ENCODE assay signal across 22 mouse cellular contexts in genomic region chr1:135531981-135532380, GRCm38 (mm10).
DNase-seq lines count a peak whose midpoint lies in the region; ATAC-seq and TF ChIP-seq lines count a peak whose summit lies in the region.
"Had no signal": no experiment of that assay in that cellular context is flagged by ENCODE, and none has a peak within 500 bp of the region (broad histone marks: within the 10 kb centered on the region; RNA-seq: fewer than 3 reads in every experiment).

No protein-coding gene starts in this region.

- no peak overlapping the region for H3K4me2 ChIP-seq in hindbrain, embryonic 12.5 days (replicated peaks)
- H3K4me2 ChIP-seq in hindbrain, embryonic 14.5 days (replicated peaks) = no peak overlapping the region
- H3K4me2 ChIP-seq in lung, postnatal 0 days (replicated peaks; ENCODE audit: low read depth, low read length) = no peak overlapping the region
- H3K4me2 ChIP-seq: forebrain, embryonic 13.5 days; heart, embryonic 13.5 days; hindbrain, embryonic 15.5 days had no signal

- no peak overlapping the region for H3K9ac ChIP-seq in hindbrain, embryonic 12.5 days
- H3K9ac ChIP-seq in hindbrain, embryonic 14.5 days = no peak overlapping the region
- no peak overlapping the region for H3K9ac ChIP-seq in lung, postnatal 0 days (replicated peaks; ENCODE audit: low read depth)
- H3K9ac ChIP-seq: forebrain, embryonic 13.5 days; heart, embryonic 13.5 days; hindbrain, embryonic 15.5 days had no signal

- TF ChIP-seq CTCF in lung, postnatal 0 days (IDR thresholded peaks at IDR 0.05) = no peak

- H3K27me3 ChIP-seq in hindbrain, embryonic 12.5 days = no peaks in the 10 kb centered on the region
- no peaks in the 10 kb centered on the region for H3K27me3 ChIP-seq in hindbrain, embryonic 14.5 days (ENCODE audit: control insufficient read depth, insufficient read depth, low read length)
- H3K27me3 ChIP-seq in lung, postnatal 0 days (replicated peaks; ENCODE audit: insufficient read depth, low read length) = no peaks in the 10 kb centered on the region
- H3K27me3 ChIP-seq: forebrain, embryonic 13.5 days; heart, embryonic 13.5 days; hindbrain, embryonic 15.5 days had no signal

- no peak overlapping the region for H3K27ac ChIP-seq in hindbrain, embryonic 12.5 days
- no peak overlapping the region for H3K27ac ChIP-seq in hindbrain, embryonic 14.5 days
- 0 out of 2 replicates have a peak overlapping the region, but pooled peaks have one; percentile 4 for H3K27ac ChIP-seq in lung, postnatal 0 days (ENCODE audit: low read length)
- H3K27ac ChIP-seq: forebrain, embryonic 10.5 days; forebrain, embryonic 13.5 days; hindbrain, embryonic 10.5 days had no signal

- no peak overlapping the region for H3K4me3 ChIP-seq in hindbrain, embryonic 12.5 days
- H3K4me3 ChIP-seq in hindbrain, embryonic 14.5 days (replicated peaks; ENCODE audit: low read length) = no peak overlapping the region
- H3K4me3 ChIP-seq in lung, postnatal 0 days (ENCODE audit: low read depth, low read length) = no peak overlapping the region
- H3K4me3 ChIP-seq: forebrain, embryonic 10.5 days; forebrain, embryonic 13.5 days; heart, embryonic 13.5 days; hindbrain, embryonic 10.5 days; hindbrain, embryonic 15.5 days had no signal

- peaks cover 5% of the 10 kb centered on the region; the same call in 1 of the 2 replicates for H3K4me1 ChIP-seq in hindbrain, embryonic 12.5 days
- H3K4me1 ChIP-seq in hindbrain, embryonic 14.5 days (replicated peaks; ENCODE audit: control insufficient read depth, insufficient read depth, low read length) = 0 out of 2 replicates have a peak, but pooled peaks cover 4% of the 10 kb centered on the region
- H3K4me1 ChIP-seq in lung, postnatal 0 days (ENCODE audit: insufficient read depth, low read depth, low read length) = no peaks in the 10 kb centered on the region
- H3K4me1 ChIP-seq: forebrain, embryonic 13.5 days had no signal

- intact Hi-C loops in heart, postnatal 36 days (cut with DNase I) = no loop called here

- TF ChIP-seq EP300 in lung, postnatal 0 days (IDR thresholded peaks at IDR 0.05) = no peak

- no peaks in the 10 kb centered on the region for H3K9me3 ChIP-seq in hindbrain, embryonic 12.5 days (replicated peaks)
- H3K9me3 ChIP-seq in hindbrain, embryonic 14.5 days (ENCODE audit: control insufficient read depth, low read length) = no peaks in the 10 kb centered on the region
- no peaks in the 10 kb centered on the region for H3K9me3 ChIP-seq in lung, postnatal 0 days (ENCODE audit: low read length)
- H3K9me3 ChIP-seq: forebrain, embryonic 10.5 days; forebrain, embryonic 13.5 days; heart, embryonic 13.5 days; hindbrain, embryonic 10.5 days; hindbrain, embryonic 15.5 days had no signal

- peaks cover 42% of the 10 kb centered on the region for H3K36me3 ChIP-seq in hindbrain, embryonic 12.5 days
- peaks cover 36% of the 10 kb centered on the region for H3K36me3 ChIP-seq in hindbrain, embryonic 14.5 days (replicated peaks; ENCODE audit: control insufficient read depth, insufficient read depth)
- H3K36me3 ChIP-seq in lung, postnatal 0 days (ENCODE audit: insufficient read depth, low read length) = no peaks in the 10 kb centered on the region

- peak; percentile 92 for DNase-seq in heart, adult 11 months
- DNase-seq in heart, postnatal 36 days = no peak
- no peak for DNase-seq in hindbrain, embryonic 14.5 days (ENCODE audit: low spot score)
- no peak for DNase-seq in lung, postnatal 0 days (ENCODE audit: low spot score)
- no peak for DNase-seq in lung, postnatal 14 days
- DNase-seq: adrenal gland, adult 2 months; cerebellum, adult 11 months; cerebellum, adult 2 months; cerebellum, adult 9-11 months; cerebellum, postnatal 25 days; gastrocnemius, postnatal 14 days; heart, postnatal 14 days; kidney, adult 18-20 months had no signal

- 89% methylated on average over 6 of the region's 6 CpGs for WGBS in hindbrain, embryonic 12.5 days
- 88% methylated on average over 6 of the region's 6 CpGs for WGBS in hindbrain, embryonic 14.5 days
- WGBS in lung, postnatal 0 days = 84% methylated on average over 6 of the region's 6 CpGs

- ATAC-seq in hindbrain, embryonic 12.5 days (ENCODE audit: low FRiP score) = peak; percentile 19; the same call in 1 of the 2 replicates
- no peak for ATAC-seq in hindbrain, embryonic 14.5 days (ENCODE audit: low FRiP score)
- ATAC-seq in lung, postnatal 0 days = no peak
- no peak for ATAC-seq in megakaryocyte, adult 5-6 weeks (ENCODE audit: poor library complexity, severe bottlenecking)
- ATAC-seq: CD4-positive, CD25-positive, alpha-beta regulatory T cell, adult 4 months; forebrain, embryonic 13.5 days; forebrain, embryonic 16.5 days had no signal
